Mouse (Mus musculus) myocyte (in vitro differentiated cells): ENCODE measurements around the gene Zfp988.
"Not testable (repeated sequence)": the region's sequence is repeated elsewhere in the genome, so short reads cannot be mapped to it uniquely, and the experiment has no call there.

Experiments used
- CEBPB ChIP-seq: IDR thresholded peaks from 2 replicates; pipeline ENCODE4 v1.6.1; 2011; ENCODE audit warnings: mild to moderate bottlenecking, moderate library complexity; ENCODE audit not compliant: poor library complexity, insufficient read depth, severe bottlenecking
- E2F4 ChIP-seq: IDR thresholded peaks from one replicate; pipeline ENCODE4 v1.6.1; 2011; ENCODE audit warnings: mild to moderate bottlenecking, control low read depth, moderate library complexity; ENCODE audit not compliant: insufficient read depth
- MAX ChIP-seq: IDR thresholded peaks from one replicate; pipeline ENCODE4 v1.6.1; 2011; ENCODE audit warnings: low read depth, mild to moderate bottlenecking, control low read depth
- MYOD1 ChIP-seq, 3 experiments: IDR thresholded peaks; one replicate each; pipeline ENCODE4 v1.6.1; 2011; ENCODE audit warnings: control low read depth in 2 of 3, low read depth in 2 of 3, mild to moderate bottlenecking in 2 of 3, moderate library complexity in 1 of 3; ENCODE audit not compliant: insufficient read length in 2 of 3, control insufficient read depth in 1 of 3
- POLR2A ChIP-seq: IDR thresholded peaks from one replicate; pipeline ENCODE4 v1.6.1; 2011; ENCODE audit warnings: low read depth, mild to moderate bottlenecking, control low read depth, moderate library complexity; ENCODE audit not compliant: insufficient read length
- POLR2AphosphoS2 ChIP-seq: IDR thresholded peaks from one replicate; pipeline ENCODE4 v1.6.1; 2011; ENCODE audit warnings: low read depth, control low read depth; ENCODE audit not compliant: insufficient read length
- SRF ChIP-seq: IDR thresholded peaks from one replicate; pipeline ENCODE4 v1.6.1; 2011; ENCODE audit warnings: low read depth; ENCODE audit not compliant: control insufficient read depth, insufficient read length
- TCF3 ChIP-seq: IDR thresholded peaks from one replicate; pipeline ENCODE4 v1.6.1; 2011; ENCODE audit warnings: low read depth, control low read depth; ENCODE audit not compliant: insufficient read length
- USF1 ChIP-seq: IDR thresholded peaks from one replicate; pipeline ENCODE4 v1.6.1; 2011; ENCODE audit warnings: low read depth, mild to moderate bottlenecking, control low read depth, moderate library complexity

GRCm38 (mm10) chr4:147361872-147362271, 56.4 kb downstream of the Zfp988 start:
- TF ChIP-seq POLR2A; CEBPB; TCF3; USF1; POLR2AphosphoS2; E2F4; SRF; MAX; MYOD1 (IDR thresholded peaks at IDR 0.05; ENCODE audit: control insufficient read depth in 1 of 3, insufficient read length in 2 of 3, low read depth in 2 of 3): not testable (repeated sequence)
